Mouse (Mus musculus) intestine, embryonic 16.5 days (tissue): ENCODE data around the gene Olfr676. TPM values are rescaled to one million over a fixed set of nuclear protein-coding genes. Genes with fewer than 3 reads are reported as not detected.
"Not testable (repeated sequence)": the region's sequence is repeated elsewhere in the genome, so short reads cannot be mapped to it uniquely, and the experiment has no call there.

ENCODE experiments used
- ATAC-seq: fragments of 200-750 bp; cut with Nextera tagmentation; 2 replicates; pipeline ENCODE4 v1.8.0; 2017; ENCODE audit warnings: moderate TSS enrichment, moderate library complexity
- H3K27ac ChIP-seq: fragments of 300-500 bp; sonication (generic); 2 replicates; pipeline ENCODE4 v1.5.1; 2014; ENCODE audit warnings: mild to moderate bottlenecking, low read length
- H3K27me3 ChIP-seq: fragments of 300-500 bp; sonication (generic); replicated peaks from 2 replicates; pipeline ENCODE4 v1.6.1; 2014; ENCODE audit warnings: low read length, control low read depth, mixed read lengths; ENCODE audit not compliant: control insufficient read depth, insufficient read depth
- H3K36me3 ChIP-seq: fragments of 300-500 bp; sonication (generic); 2 replicates; pipeline ENCODE4 v1.6.1; 2014; ENCODE audit warnings: low read length, control low read depth; ENCODE audit not compliant: control insufficient read depth, insufficient read depth
- H3K4me1 ChIP-seq: fragments of 300-500 bp; sonication (generic); 2 replicates; pipeline ENCODE4 v1.6.1; 2014; ENCODE audit warnings: low read length, control low read depth, mixed read lengths; ENCODE audit not compliant: control insufficient read depth, insufficient read depth
- H3K4me2 ChIP-seq: fragments of 300-500 bp; sonication (generic); 2 replicates; pipeline ENCODE4 v1.6.1; 2014; ENCODE audit warnings: low read depth, low read length, control low read depth
- H3K4me3 ChIP-seq: fragments of 300-500 bp; sonication (generic); 2 replicates; pipeline ENCODE4 v1.5.1; 2014; ENCODE audit warnings: mild to moderate bottlenecking, low read length
- H3K9ac ChIP-seq: fragments of 300-500 bp; sonication (generic); 2 replicates; pipeline ENCODE4 v1.6.1; 2014; ENCODE audit warnings: low read depth, low read length
- H3K9me3 ChIP-seq: fragments of 300-500 bp; sonication (generic); 2 replicates; pipeline ENCODE4 v1.6.1; 2016; ENCODE audit warnings: low read length, control low read depth; ENCODE audit not compliant: control insufficient read depth
- WGBS: fragments of 180-500 bp; shearing (Covaris S2); extraction: QIAGEN DNeasy Blood & Tissue Kit; methylation state at CpG from one replicate; pipeline ENCODE4 v1.1.7; 2014; 5-methylcytosine and 5-hydroxymethylcytosine counted together
- polyA plus RNA-seq: library from polyadenylated mRNA; unstranded; fragments of >200 nt; fragmentation: Nextera tagmentation; extraction: Ambion mirVana; gene quantifications from 2 replicates; pipeline ENCODE4 v1.2.1, GENCODE M21; 2015

The Olfr676 gene
- polyA plus RNA-seq, result not detected in 2 replicates

- no peak within 1 kb of the TSS for H3K9ac ChIP-seq
- ATAC-seq, result no peak
- H3K27me3 ChIP-seq, result no peaks in the 10 kb centered on the region
- H3K36me3 ChIP-seq, result no peaks in the 10 kb centered on the region
- no peak within 1 kb of the TSS for H3K4me3 ChIP-seq
- no peak within 1 kb of the TSS for H3K4me2 ChIP-seq
- H3K4me1 ChIP-seq, result no peaks in the 10 kb centered on the region
- no peak within 1 kb of the TSS for H3K27ac ChIP-seq
- H3K9me3 ChIP-seq, result no peaks in the 10 kb centered on the region
Measured at GRCm38 (mm10) chr7:105032398-105032797, at the start of gene Olfr676. Gene Olfr676, plus strand, starts transcription at chr7:105032698.

GRCm38 (mm10) chr7:105001929-105002328 is 30.6 kb upstream of the Olfr676 start, which contains the start of gene Olfr672:
Gene Olfr672, minus strand, starts transcription at chr7:105002029.
- ATAC-seq, result no peak
- Histone ChIP-seq H3K36me3 (no peaks in the 10 kb centered on the region), H3K4me3 (no peak within 1 kb of the TSS), H3K4me2 (no peak within 1 kb of the TSS), H3K4me1 (no peaks in the 10 kb centered on the region), H3K27me3 (no peaks in the 10 kb centered on the region), H3K9me3 (no peaks in the 10 kb centered on the region), H3K27ac (no peak within 1 kb of the TSS), H3K9ac (no peak within 1 kb of the TSS)

DNA sequence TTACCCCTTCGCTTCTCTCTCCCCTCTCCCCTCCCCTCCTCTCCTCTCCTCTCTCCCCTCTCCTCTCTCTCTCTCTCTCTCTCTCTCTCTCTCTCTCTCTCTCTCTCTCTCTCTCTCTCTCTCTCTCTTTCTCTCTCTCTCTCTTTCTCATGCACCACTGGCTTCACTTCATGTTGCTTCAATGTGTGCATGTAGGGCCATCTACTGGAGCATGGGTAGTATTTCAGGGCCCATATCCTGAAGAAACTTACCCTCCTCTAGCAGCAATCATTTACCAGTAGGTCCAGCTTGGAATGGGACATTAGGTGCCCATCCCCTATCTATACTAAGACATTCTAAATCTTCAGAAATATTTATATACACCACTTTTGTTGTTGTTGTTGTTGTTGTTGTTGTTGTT is 10.0 kb upstream of the Olfr676 start:
- 90% methylated on average over 1 of the region's 1 CpGs for WGBS
- Histone ChIP-seq H3K4me3 (no peak overlapping the region), H3K4me1 (no peaks in the 10 kb centered on the region), H3K9me3 (no peaks in the 10 kb centered on the region), H3K4me2 (no peak overlapping the region), H3K36me3 (no peaks in the 10 kb centered on the region), H3K9ac (no peak overlapping the region), H3K27me3 (no peaks in the 10 kb centered on the region), H3K27ac (no peak overlapping the region)
- ATAC-seq, result no peak

DNA sequence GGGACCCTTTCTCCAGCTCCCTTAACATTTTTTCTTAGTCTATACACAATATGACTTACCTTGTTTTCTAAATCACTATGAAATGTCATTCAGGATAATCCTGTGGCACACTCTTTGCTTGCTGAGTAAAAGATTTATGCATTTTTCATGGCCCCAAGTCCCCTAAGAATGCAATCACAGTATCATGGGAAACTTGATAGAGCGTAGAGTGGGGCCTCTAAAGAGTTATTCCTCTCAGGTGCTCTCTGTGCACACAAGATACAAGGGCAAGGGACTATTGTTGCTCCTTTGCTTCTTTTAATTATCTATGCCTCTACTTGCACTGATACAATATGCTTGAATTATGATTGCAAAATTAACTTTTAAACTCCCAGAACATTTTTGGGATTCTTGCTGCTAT is 4.1 kb upstream of the Olfr676 start, which contains the start of gene Olfr675:
Gene Olfr675 (minus strand): TSS at position 101 of the 400 bp plus-strand sequence.
- no peaks in the 10 kb centered on the region for H3K4me1 ChIP-seq
- no peak within 1 kb of the TSS for H3K4me2 ChIP-seq
- no peak within 1 kb of the TSS for H3K9ac ChIP-seq
- no peak for ATAC-seq
- 74% methylated on average over 1 of the region's 1 CpGs for WGBS
- H3K4me3 ChIP-seq, result no peak within 1 kb of the TSS
- no peaks in the 10 kb centered on the region for H3K27me3 ChIP-seq
- no peaks in the 10 kb centered on the region for H3K36me3 ChIP-seq
- no peak within 1 kb of the TSS for H3K27ac ChIP-seq
- H3K9me3 ChIP-seq, result no peaks in the 10 kb centered on the region

DNA sequence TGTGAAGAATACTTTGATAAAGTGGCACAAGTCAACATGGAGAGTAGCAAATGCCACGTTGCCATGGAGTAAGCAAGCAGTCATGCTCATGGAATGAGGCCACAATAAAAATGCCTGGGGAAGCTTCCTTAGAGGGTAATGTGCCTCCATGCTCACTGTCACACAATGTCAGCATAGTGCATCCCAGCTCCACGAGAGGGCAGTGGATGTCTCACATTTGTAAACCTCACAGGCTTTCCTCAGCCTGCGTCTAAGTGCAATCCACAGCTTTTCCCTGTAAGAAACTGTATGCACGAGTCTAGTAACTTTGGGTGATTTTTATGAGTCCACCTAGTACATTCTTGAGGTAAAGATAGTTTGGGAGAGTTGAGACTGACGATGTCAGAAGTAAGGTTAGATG is 1.3 kb downstream of the Olfr676 start:
- not testable (repeated sequence) for H3K27ac ChIP-seq, H3K9me3 ChIP-seq, H3K4me1 ChIP-seq, H3K4me2 ChIP-seq, ATAC-seq, H3K36me3 ChIP-seq, H3K4me3 ChIP-seq, H3K27me3 ChIP-seq, H3K9ac ChIP-seq
- WGBS, result 48% methylated on average over 5 of the region's 5 CpGs

DNA sequence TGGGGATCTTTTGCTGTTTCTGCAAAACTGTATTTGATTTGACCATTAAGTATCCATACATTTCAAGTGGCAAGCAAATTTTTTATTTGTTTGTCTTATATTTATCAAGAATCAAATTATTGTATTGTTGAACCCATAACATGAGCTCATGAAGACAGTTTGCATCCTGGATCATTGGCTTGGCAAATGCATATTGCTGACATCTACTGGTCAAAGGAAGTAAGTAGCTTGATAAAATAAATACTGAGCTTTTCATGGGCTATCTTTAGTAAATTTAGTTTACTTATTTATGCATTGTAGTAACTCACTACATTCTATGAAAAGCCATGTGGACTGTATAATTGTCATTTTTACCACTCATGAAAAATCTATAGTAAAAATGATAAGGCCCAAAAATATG is 26.5 kb downstream of the Olfr676 start:
- Histone ChIP-seq H3K4me1 (no peaks in the 10 kb centered on the region), H3K27me3 (no peaks in the 10 kb centered on the region)
- no peak for ATAC-seq

GRCm38 (mm10) chr7:105064175-105064574 is 31.7 kb downstream of the Olfr676 start, which contains the start of gene Olfr678:
Gene Olfr678, plus strand, starts transcription at chr7:105064475.
- Histone ChIP-seq H3K27ac (no peak within 1 kb of the TSS), H3K4me3 (no peak within 1 kb of the TSS), H3K9ac (no peak within 1 kb of the TSS), H3K27me3 (no peaks in the 10 kb centered on the region), H3K36me3 (no peaks in the 10 kb centered on the region), H3K4me1 (no peaks in the 10 kb centered on the region), H3K4me2 (no peak within 1 kb of the TSS), H3K9me3 (no peaks in the 10 kb centered on the region)
- 96% methylated on average over 1 of the region's 1 CpGs for WGBS
- no peak for ATAC-seq

More for the DNA sequence above, 26.5 kb downstream of the Olfr676 start:
- Histone ChIP-seq H3K4me2 (no peak overlapping the region), H3K27ac (no peak overlapping the region), H3K4me3 (no peak overlapping the region), H3K36me3 (no peaks in the 10 kb centered on the region), H3K9ac (no peak overlapping the region), H3K9me3 (no peaks in the 10 kb centered on the region)

GRCm38 (mm10) chr7:105080905-105081304 is 48.4 kb downstream of the Olfr676 start, which contains the start of gene Olfr679:
Gene Olfr679, plus strand, starts transcription at chr7:105081205.
- no peaks in the 10 kb centered on the region for H3K4me1 ChIP-seq
- no peak for ATAC-seq
- 50% methylated on average over 1 of the region's 1 CpGs for WGBS
- H3K27ac ChIP-seq, result no peak within 1 kb of the TSS
- H3K9ac ChIP-seq, result no peak within 1 kb of the TSS
- no peaks in the 10 kb centered on the region for H3K9me3 ChIP-seq
- H3K27me3 ChIP-seq, result no peaks in the 10 kb centered on the region
- no peak within 1 kb of the TSS for H3K4me2 ChIP-seq
- H3K4me3 ChIP-seq, result no peak within 1 kb of the TSS
- H3K36me3 ChIP-seq, result no peaks in the 10 kb centered on the region
